Mouse (Mus musculus) c-Kit-positive CD71-positive TER-119-positive erythroid progenitor cells, embryonic 14.5 days (primary cell): ENCODE measurements around the gene Noct.
A peak's percentile ranks its signal among the peaks of the same experiment; 100 is the strongest.

ENCODE experiments used
- DNase-seq: peaks from one replicate; pipeline ENCODE4 v3.0.0-alpha.2; 2013; ENCODE audit warnings: low spot score

Noct gene

GRCm38 (mm10) chr3:51231499-51231898 lies 7.3 kb downstream of the Noct start:
- peak; percentile 47 for DNase-seq

DNA sequence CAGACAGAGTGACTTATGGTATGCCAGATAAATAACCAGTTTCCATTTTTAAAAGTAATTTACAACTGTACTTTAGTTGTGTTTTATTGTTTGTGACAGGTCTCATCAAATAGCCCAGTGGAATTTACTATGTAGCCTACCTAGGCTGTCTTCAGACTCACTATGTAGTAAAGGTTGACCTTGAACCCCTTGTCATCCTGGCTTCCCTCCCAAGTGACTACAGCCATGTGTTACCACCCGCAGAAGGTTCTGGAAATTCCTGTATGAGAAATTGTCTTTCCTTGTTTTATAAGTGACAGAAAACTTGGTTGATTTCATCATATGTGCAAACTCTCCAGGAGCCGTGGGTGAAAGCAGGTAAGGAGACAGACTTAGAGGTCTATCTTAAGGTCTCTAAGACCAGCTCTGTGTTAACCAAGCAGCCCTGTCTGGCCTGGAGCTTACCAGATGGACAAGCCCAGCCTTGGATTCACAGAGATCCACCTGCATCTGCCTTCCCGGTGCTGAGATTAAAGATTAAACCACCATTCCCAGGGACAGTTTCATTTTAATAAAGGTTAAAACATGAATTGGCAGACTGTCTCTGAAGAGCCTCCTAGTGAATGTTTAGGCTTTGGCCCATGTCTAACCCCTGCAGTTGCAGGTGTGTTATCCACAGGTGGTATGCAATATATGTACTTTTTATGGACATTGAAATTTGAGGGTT lies 8.1 kb downstream of the Noct start:
- DNase-seq = peak; percentile 10

GRCm38 (mm10) chr3:51233474-51233873 lies 9.2 kb downstream of the Noct start:
- DNase-seq = no peak

- DNase-seq = peak; percentile 77
Observed at GRCm38 (mm10) chr3:51233918-51234751, 9.9 kb downstream of the Noct start.

DNA sequence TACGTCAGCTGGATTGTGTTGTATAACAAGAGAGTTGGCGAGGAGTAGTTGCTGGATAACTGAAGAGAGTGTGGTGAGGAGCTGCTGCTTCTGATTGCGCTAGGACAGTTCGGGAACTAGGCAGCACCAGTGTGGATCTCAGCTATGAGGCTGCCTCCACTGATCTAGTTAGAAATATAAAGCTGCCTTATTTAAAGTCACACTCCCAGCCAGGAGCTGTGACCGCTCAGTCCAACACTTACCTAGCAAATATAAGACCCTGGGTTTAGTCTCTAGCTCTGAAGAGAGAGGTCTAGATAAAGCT lies 10.5 kb downstream of the Noct start:
- DNase-seq = no peak

- no peak for DNase-seq
Observed at GRCm38 (mm10) chr3:51238515-51238914, 14.3 kb downstream of the Noct start.

GRCm38 (mm10) chr3:51239541-51239940 lies 15.3 kb downstream of the Noct start:
- DNase-seq = no peak

DNA sequence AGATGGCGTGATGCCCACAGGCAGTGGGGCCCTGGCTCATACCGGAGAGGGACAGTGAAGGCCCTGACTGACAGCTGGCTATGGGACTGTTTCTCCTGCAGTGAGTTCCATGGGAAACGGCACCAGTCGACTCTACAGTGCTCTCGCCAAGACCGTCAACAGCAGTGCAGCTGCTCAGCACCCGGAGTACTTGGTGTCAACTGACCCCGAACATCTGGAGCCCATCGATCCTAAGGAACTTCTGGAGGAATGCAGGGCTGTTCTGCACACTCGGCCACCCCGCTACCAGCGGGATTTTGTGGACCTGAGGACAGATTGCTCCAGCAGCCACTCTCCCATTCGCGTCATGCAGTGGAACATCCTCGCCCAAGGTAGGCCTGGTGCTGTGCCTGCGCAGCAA lies 23.5 kb downstream of the Noct start:
- no peak for DNase-seq

DNA sequence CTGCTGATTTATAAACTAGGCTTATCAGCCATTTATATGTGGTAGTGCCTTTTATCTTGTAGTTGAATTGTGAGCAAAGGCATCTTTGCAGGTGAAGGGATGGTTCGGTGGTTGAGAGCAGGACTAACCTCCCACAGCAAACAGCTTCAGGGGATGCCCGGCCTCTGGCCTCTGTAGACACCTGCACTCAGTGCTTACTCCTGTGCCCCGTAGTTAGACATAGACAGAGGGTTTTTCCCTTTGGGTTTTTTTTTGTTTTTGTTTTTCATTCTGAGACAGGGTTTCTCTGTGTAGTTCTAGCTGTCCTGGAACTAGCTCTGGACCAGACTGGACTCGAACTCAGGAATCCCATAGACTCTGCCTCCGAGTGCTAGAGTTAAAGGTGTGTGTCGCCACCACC lies 24.4 kb downstream of the Noct start:
- no peak for DNase-seq

- DNase-seq = no peak
Observed at GRCm38 (mm10) chr3:51249460-51249859, 25.2 kb downstream of the Noct start.

GRCm38 (mm10) chr3:51249866-51250265 lies 25.6 kb downstream of the Noct start:
- no peak for DNase-seq

DNA sequence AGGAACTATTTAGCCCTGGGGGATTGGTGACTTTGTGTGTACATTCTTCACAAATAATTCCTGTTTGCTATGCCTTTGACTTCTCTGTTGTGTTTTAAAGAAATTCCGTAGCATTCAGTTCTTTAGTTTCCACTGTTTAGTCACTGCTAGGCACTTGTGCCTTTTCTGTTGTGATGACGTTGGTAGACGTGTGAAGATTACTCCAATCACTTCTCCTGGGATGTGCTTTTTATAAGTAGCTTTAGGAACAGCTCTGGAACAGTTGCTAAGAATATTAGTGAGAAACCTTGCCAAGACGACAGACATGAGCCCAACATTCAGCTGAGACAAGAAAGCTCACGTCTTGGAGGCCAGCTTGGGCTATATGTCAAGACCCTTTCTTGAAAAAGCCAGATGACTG lies 26.8 kb downstream of the Noct start:
- DNase-seq = no peak

GRCm38 (mm10) chr3:51252223-51252622 lies 28.0 kb downstream of the Noct start:
- DNase-seq = no peak

- DNase-seq = no peak
Observed at GRCm38 (mm10) chr3:51252689-51253402, 28.6 kb downstream of the Noct start.

DNA sequence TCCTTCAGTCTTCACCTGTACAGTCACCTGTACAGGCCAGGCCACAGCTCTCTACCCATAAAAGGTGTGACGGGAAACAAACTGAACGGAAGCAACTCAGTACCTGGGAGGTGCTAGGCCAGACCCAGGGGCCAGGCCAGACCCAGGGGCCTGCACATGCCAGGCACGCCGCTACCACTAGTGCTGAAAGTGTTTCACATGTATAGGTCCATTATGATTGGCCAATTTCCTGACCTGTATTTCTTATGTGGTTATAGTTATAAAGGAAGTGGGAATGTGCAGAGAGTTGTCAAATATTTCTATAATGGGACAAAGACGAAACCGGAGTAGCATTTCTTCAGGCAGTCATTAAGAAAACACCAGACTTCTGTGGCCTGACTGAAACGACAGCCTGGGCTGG lies 30.5 kb downstream of the Noct start:
- DNase-seq = no peak

- no peak for DNase-seq
Observed at GRCm38 (mm10) chr3:51256450-51256849, 32.2 kb downstream of the Noct start.

DNA sequence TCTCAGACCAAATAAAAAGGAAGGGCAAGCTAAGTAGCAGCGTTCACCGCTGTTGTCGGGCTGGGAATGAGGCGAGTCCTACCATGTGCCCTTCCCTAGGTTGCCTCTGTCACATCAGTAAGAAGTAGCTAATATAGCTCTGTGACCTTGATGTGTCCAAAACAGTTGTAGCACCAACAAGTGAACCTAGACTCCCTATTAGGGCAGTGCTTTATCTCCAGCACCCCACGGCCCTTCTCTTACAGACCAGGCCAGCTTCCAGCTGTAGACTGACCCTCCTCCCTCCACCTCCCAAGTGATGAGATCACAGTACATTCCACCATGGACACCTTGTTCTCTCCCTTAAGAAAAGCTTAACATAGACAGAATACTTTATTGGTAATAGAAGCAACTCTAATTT lies 33.8 kb downstream of the Noct start:
- DNase-seq = no peak

- no peak for DNase-seq
Observed at GRCm38 (mm10) chr3:51262942-51263341, 38.7 kb downstream of the Noct start.

- no peak for DNase-seq
Observed at GRCm38 (mm10) chr3:51268434-51268833, 44.2 kb downstream of the Noct start.

DNA sequence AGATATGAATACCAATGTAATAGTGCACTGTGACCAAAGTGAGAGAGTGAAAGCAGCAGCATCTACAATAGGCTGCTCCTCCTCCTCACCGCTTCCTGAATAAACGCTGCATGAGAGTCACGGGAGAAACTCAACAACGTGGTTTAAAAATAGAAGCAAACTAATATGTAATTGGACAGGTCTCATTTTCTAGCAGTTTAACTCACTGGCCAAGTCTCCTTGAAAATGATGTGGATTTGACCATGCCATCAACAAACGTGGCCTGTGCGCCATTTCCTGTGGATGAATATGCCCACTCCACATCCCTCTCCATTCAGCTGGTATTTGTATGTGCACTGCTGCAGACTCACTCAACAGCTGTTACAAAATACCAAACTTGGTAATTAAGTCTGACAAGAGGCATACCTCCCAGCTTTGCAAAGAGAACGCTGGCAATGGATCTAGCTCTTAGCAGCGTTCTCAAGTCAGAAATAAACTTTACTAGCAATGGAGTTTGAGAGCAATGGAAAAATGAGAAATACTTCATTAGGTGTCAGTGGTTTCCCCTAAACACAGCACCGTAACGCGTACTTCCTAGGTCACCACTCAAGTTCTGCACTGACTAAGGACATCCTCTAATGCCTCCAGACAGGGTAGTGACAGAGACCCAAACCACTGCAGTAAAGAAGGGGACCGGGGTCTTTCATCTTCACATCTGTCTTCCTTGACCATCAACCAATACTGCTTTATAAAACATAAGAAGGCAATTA lies 46.0 kb downstream of the Noct start:
- no peak for DNase-seq

DNA sequence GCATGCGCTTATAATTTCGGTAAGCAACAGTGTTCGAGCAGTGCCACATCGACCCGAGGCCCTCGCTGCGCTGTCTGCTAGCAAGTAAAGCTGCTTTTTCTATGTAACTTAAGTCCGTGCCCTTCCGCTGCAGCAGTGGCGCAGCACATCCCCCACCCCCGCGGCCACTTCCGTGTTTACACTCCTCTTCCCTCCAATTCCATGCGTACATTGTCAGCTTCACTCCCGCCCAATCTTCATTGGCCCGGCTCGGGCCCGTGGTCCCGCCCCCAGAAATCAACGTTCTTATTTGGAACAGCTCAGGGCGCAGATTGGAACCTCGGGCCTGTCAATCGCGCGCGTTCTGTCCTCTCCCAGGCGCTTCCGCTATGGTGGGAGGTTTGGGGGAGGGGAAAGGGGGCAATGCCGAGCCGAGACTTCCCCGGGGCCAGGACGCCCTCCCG lies 51.7 kb downstream of the Noct start:
- peak; percentile 93 for DNase-seq

- peak; percentile 26 for DNase-seq
Observed at GRCm38 (mm10) chr3:51276421-51277111, 52.3 kb downstream of the Noct start.
